Mouse (Mus musculus) intestine, embryonic 16.5 days (tissue): ENCODE measurements around the gene Slc35a1. TPM values are rescaled to one million over a fixed set of nuclear protein-coding genes. Genes with fewer than 3 reads are reported as not detected.

Experiments
- ATAC-seq: fragments of 200-750 bp; cut with Nextera tagmentation; 2 replicates; pipeline ENCODE4 v1.8.0; 2017; ENCODE audit warnings: moderate TSS enrichment, moderate library complexity
- H3K27ac ChIP-seq: fragments of 300-500 bp; sonication (generic); 2 replicates; pipeline ENCODE4 v1.5.1; 2014; ENCODE audit warnings: mild to moderate bottlenecking, low read length
- H3K27me3 ChIP-seq: fragments of 300-500 bp; sonication (generic); replicated peaks from 2 replicates; pipeline ENCODE4 v1.6.1; 2014; ENCODE audit warnings: low read length, control low read depth, mixed read lengths; ENCODE audit not compliant: control insufficient read depth, insufficient read depth
- H3K36me3 ChIP-seq: fragments of 300-500 bp; sonication (generic); 2 replicates; pipeline ENCODE4 v1.6.1; 2014; ENCODE audit warnings: low read length, control low read depth; ENCODE audit not compliant: control insufficient read depth, insufficient read depth
- H3K4me1 ChIP-seq: fragments of 300-500 bp; sonication (generic); 2 replicates; pipeline ENCODE4 v1.6.1; 2014; ENCODE audit warnings: low read length, control low read depth, mixed read lengths; ENCODE audit not compliant: control insufficient read depth, insufficient read depth
- H3K4me2 ChIP-seq: fragments of 300-500 bp; sonication (generic); 2 replicates; pipeline ENCODE4 v1.6.1; 2014; ENCODE audit warnings: low read depth, low read length, control low read depth
- H3K4me3 ChIP-seq: fragments of 300-500 bp; sonication (generic); 2 replicates; pipeline ENCODE4 v1.5.1; 2014; ENCODE audit warnings: mild to moderate bottlenecking, low read length
- H3K9ac ChIP-seq: fragments of 300-500 bp; sonication (generic); 2 replicates; pipeline ENCODE4 v1.6.1; 2014; ENCODE audit warnings: low read depth, low read length
- H3K9me3 ChIP-seq: fragments of 300-500 bp; sonication (generic); 2 replicates; pipeline ENCODE4 v1.6.1; 2016; ENCODE audit warnings: low read length, control low read depth; ENCODE audit not compliant: control insufficient read depth
- WGBS: fragments of 180-500 bp; shearing (Covaris S2); extraction: QIAGEN DNeasy Blood & Tissue Kit; methylation state at CpG from one replicate; pipeline ENCODE4 v1.1.7; 2014; 5-methylcytosine and 5-hydroxymethylcytosine counted together
- polyA plus RNA-seq: library from polyadenylated mRNA; unstranded; fragments of >200 nt; fragmentation: Nextera tagmentation; extraction: Ambion mirVana; gene quantifications from 2 replicates; pipeline ENCODE4 v1.2.1, GENCODE M21; 2015

Slc35a1 gene
- polyA plus RNA-seq, 1 experiment from 2014 or later = 78.6 TPM

GRCm38 (mm10) chr4:34636036-34636435 lies 51.2 kb downstream of the Slc35a1 start:
- Histone ChIP-seq H3K27me3 (no peaks in the 10 kb centered on the region), H3K4me2 (no peak overlapping the region), H3K27ac (no peak overlapping the region), H3K9me3 (no peaks in the 10 kb centered on the region), H3K4me3 (no peak overlapping the region), H3K9ac (no peak overlapping the region), H3K4me1 (no peaks in the 10 kb centered on the region), H3K36me3 (peaks cover 11% of the 10 kb centered on the region)
- ATAC-seq = no peak
- 85% methylated on average over 5 of the region's 5 CpGs for whole genome bisulfite sequencing

- Histone ChIP-seq H3K4me3 (no peak overlapping the region), H3K36me3 (peaks cover 8% of the 10 kb centered on the region; the same call in 1 of the 2 replicates), H3K9me3 (no peaks in the 10 kb centered on the region), H3K4me1 (no peaks in the 10 kb centered on the region), H3K4me2 (no peak overlapping the region), H3K27ac (no peak overlapping the region), H3K27me3 (no peaks in the 10 kb centered on the region), H3K9ac (no peak overlapping the region)
- ATAC-seq = no peak
- 97% methylated on average over 7 of the region's 7 CpGs for WGBS
These were observed 53.1 kb downstream of the Slc35a1 start for GRCm38 (mm10) chr4:34634129-34634528.

- no peak overlapping the region for H3K27ac ChIP-seq
- H3K27me3 ChIP-seq = no peaks in the 10 kb centered on the region
- no peak overlapping the region for H3K4me3 ChIP-seq
- no peak overlapping the region for H3K4me2 ChIP-seq
- no peak for ATAC-seq
- H3K36me3 ChIP-seq = peaks cover 8% of the 10 kb centered on the region; the same call in 1 of the 2 replicates
- no peaks in the 10 kb centered on the region for H3K4me1 ChIP-seq
- no peaks in the 10 kb centered on the region for H3K9me3 ChIP-seq
- no peak overlapping the region for H3K9ac ChIP-seq
- 92% methylated on average over 1 of the region's 1 CpGs for WGBS
These were observed 57.3 kb downstream of the Slc35a1 start for GRCm38 (mm10) chr4:34629956-34630355.

GRCm38 (mm10) chr4:34626401-34626800 lies 60.8 kb downstream of the Slc35a1 start:
- Histone ChIP-seq H3K27ac (no peak overlapping the region), H3K27me3 (no peaks in the 10 kb centered on the region), H3K4me3 (no peak overlapping the region), H3K4me2 (no peak overlapping the region), H3K9ac (no peak overlapping the region), H3K9me3 (no peaks in the 10 kb centered on the region), H3K36me3 (peaks cover 8% of the 10 kb centered on the region; the same call in 1 of the 2 replicates), H3K4me1 (no peaks in the 10 kb centered on the region)
- WGBS = 85% methylated on average over 6 of the region's 6 CpGs
- ATAC-seq = no peak

GRCm38 (mm10) chr4:34625556-34625955 lies 61.7 kb downstream of the Slc35a1 start:
- H3K9ac ChIP-seq = no peak overlapping the region
- no peak overlapping the region for H3K4me3 ChIP-seq
- H3K36me3 ChIP-seq = peaks cover 4% of the 10 kb centered on the region; the same call in 1 of the 2 replicates
- no peaks in the 10 kb centered on the region for H3K4me1 ChIP-seq
- H3K9me3 ChIP-seq = no peaks in the 10 kb centered on the region
- ATAC-seq = no peak
- WGBS = 86% methylated on average over 4 of the region's 4 CpGs
- no peaks in the 10 kb centered on the region for H3K27me3 ChIP-seq
- H3K27ac ChIP-seq = no peak overlapping the region
- H3K4me2 ChIP-seq = no peak overlapping the region

GRCm38 (mm10) chr4:34616146-34616545 lies 71.1 kb downstream of the Slc35a1 start:
- 64% methylated on average over 8 of the region's 8 CpGs for WGBS
- Histone ChIP-seq H3K4me2 (peak overlapping the region; percentile 65), H3K4me3 (peak overlapping the region; percentile 71), H3K9me3 (no peaks in the 10 kb centered on the region), H3K4me1 (peaks cover 12% of the 10 kb centered on the region), H3K9ac (peak overlapping the region; percentile 82), H3K36me3 (no peaks in the 10 kb centered on the region), H3K27ac (peak overlapping the region; percentile 38; the same call in 1 of the 2 replicates), H3K27me3 (no peaks in the 10 kb centered on the region)
- no peak for ATAC-seq

GRCm38 (mm10) chr4:34615303-34615702 lies 71.9 kb downstream of the Slc35a1 start:
- Histone ChIP-seq H3K4me3 (peak overlapping the region; percentile 71), H3K9ac (peak overlapping the region; percentile 82), H3K27me3 (no peaks in the 10 kb centered on the region), H3K4me2 (peak overlapping the region; percentile 65), H3K36me3 (no peaks in the 10 kb centered on the region), H3K9me3 (no peaks in the 10 kb centered on the region), H3K27ac (peak overlapping the region; percentile 38), H3K4me1 (peaks cover 12% of the 10 kb centered on the region)
- WGBS = under 1% methylated on average over 13 of the region's 13 CpGs
- ATAC-seq = peak; percentile 31

- Histone ChIP-seq H3K9me3 (no peaks in the 10 kb centered on the region), H3K36me3 (peaks cover under 1% of the 10 kb centered on the region; the same call in 1 of the 2 replicates), H3K4me3 (peak within 1 kb of the TSS; percentile 71), H3K4me1 (peaks cover 12% of the 10 kb centered on the region), H3K4me2 (peak within 1 kb of the TSS; percentile 65), H3K9ac (peak within 1 kb of the TSS; percentile 82), H3K27ac (peak within 1 kb of the TSS; percentile 87), H3K27me3 (no peaks in the 10 kb centered on the region)
- ATAC-seq = peak; percentile 99
- whole genome bisulfite sequencing = 0% methylated on average over 42 of the region's 42 CpGs
These were observed 72.6 kb downstream of the Slc35a1 start, which contains the start of the genes Orc3 and Rars2 for GRCm38 (mm10) chr4:34614630-34615094. TSS of gene Orc3 (minus strand) at chr4:34614944. TSS of gene Rars2 (plus strand) at chr4:34614957.

GRCm38 (mm10) chr4:34613571-34614145 lies 73.6 kb downstream of the Slc35a1 start:
- Histone ChIP-seq H3K9ac (peak overlapping the region; percentile 82; the same call in 1 of the 2 replicates), H3K27ac (no peak overlapping the region), H3K4me3 (peak overlapping the region; percentile 71), H3K9me3 (no peaks in the 10 kb centered on the region), H3K4me2 (peak overlapping the region; percentile 63), H3K27me3 (no peaks in the 10 kb centered on the region), H3K4me1 (peaks cover 12% of the 10 kb centered on the region), H3K36me3 (peaks cover 3% of the 10 kb centered on the region; the same call in 1 of the 2 replicates)
- WGBS = 65% methylated on average over 6 of the region's 6 CpGs
- no peak for ATAC-seq
